Mouse (Mus musculus) left cerebral cortex, postnatal 10 days (tissue): ENCODE measurements at regions not wholly inside any gene's neighbourhood (a gene's known extent, or its start where the extent isn't known, plus 50 kb on each side); places are given as distances from the start of the nearest gene placed in this dataset.

Source experiments
- DNase-seq, 2 experiments: peaks; one replicate each; pipeline ENCODE4 v3.0.0; 2021 to 2022; ENCODE audit warnings: low spot score in 2 of 2, mixed read lengths in 1 of 2; ENCODE audit errors: extremely low spot score in 1 of 2
- intact Hi-C: fragments of 180-260 bp; cut with DNase I; formaldehyde crosslinking; loops from one replicate; pipeline ENCODE4 v1.15.1; 2025

DNA sequence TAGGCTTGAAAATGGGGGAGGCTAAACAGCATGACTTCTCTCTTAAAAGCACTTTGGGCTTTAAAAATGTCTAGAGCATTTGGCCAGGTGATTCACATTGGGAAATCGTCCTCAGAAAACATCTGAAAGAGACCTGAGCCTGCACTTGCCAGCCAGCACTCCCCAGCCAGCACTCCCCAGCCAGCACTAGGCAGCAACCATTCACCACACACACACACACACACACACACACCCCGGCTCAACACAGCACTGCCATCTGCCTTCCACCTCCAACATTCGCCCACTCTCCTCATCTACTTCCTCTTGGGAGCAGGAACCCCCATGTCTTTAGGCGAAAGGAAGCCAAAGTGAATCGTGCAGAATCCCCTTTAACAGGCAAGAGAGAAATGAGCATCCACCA, 85.4 kb downstream of the Atp23 start:
- intact Hi-C loops: no loop called here
- DNase-seq: peak; percentile 29 to 33

DNA sequence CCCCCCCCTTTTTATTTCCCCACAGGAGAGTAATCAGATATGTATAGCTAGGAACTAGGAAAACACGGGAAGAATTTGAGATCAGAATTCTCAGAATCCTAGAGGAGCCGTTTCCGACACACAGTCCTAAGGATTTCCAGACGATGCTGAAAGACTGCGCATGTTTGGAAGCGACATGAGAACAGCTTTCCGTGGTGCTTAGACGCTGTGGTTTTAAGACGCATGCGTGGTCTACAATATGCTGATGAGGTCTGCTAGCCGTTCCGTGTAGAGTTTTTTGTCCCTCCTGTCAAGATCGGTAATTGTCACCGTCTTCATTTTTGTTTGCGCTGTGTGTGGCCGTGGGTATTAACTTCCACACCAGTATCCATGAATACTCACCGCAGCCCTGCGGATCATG, 86.2 kb downstream of the Atp23 start:
- no peak for DNase-seq
- intact Hi-C loops: no loop called here

DNA sequence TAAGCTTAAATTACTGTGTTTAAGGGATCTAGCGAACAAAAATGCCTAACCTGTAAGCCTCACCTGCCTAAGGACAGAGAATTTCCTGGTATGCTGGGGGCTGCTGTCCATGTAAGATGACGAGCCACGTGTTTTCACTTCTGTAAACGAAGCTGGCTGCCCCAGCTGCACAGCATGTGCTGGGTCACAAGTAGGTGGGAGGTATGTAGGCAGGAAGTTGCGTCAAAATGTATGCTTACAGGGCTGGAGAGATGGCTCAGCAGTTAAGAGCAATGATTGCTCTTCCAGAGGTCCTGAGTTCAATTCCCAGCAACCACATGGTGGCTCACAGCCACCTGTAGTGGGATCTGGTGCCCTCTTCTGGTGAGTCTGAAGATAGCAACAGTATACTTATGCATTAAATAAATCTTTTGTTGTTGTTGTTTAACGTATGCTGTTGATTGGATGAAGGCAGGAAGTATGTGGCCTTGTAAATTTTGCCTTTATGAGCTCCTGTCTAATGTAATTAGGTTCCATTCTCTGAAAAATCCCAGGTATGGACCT, 88.0 kb downstream of the Atp23 start:
- intact Hi-C loops: no loop called here
- DNase-seq: no peak

DNA sequence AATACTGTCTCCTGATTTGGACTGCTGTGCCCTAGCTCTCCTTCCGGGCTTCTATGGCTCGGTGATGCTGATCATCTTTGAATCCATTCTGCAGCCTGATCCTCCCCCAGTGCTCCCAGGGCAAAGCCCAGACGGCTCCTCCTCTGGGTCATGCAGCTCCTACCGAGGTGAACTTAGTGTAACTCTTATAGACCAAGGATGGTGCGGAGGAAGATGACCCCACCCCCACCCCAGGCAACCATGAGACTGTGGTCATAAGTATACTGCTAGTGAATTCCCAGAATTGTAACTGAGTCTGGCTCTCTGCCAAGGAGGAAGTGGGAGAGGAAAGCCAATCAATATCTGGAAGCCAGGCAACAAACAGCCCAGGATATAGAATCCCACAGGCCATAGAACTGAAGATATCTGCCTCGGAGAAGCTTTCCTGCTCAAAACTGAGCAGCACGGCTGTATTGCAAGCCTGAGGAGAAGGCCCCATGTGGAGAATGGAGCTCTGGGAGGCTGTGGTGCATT, 88.9 kb downstream of the Atp23 start:
- DNase-seq: no peak
- intact Hi-C loops: no loop called here

DNA sequence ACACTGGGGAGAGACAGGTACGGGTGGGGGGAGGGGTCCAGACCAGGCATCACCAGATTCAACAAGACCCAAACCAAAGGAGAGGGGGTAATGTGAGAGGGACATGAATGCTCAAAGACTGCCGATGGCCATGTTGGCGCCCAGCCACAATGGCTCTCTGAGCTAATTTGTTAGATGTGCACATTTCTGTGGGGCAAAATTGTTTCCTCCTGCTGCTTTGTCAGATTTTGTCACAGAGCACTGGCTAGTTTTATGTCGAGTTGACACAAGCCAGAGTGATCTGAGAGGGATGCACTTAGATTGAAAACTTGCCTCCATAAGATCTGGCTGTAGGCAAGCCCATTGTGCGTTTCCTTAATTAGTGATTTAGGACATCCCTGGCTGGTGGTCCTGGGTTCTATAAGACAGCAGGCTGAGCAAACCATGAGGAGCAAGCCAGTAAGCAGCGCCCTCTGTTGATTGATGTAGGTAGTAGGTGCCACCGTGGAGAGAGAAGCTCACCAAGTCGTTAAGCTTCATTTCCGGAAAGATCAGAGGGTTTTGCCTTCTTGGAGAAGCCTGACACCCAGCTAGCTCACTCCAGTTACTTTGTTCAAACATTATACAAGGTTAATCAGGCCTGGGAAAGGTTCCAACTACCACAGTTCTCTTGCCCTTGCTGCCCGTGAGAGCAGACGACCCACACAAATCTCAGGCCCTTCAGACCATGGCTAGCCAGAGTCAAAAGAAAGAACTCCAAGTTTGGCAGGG, 90.6 kb downstream of the Atp23 start:
- intact Hi-C loops: no loop called here
- no peak for DNase-seq

DNA sequence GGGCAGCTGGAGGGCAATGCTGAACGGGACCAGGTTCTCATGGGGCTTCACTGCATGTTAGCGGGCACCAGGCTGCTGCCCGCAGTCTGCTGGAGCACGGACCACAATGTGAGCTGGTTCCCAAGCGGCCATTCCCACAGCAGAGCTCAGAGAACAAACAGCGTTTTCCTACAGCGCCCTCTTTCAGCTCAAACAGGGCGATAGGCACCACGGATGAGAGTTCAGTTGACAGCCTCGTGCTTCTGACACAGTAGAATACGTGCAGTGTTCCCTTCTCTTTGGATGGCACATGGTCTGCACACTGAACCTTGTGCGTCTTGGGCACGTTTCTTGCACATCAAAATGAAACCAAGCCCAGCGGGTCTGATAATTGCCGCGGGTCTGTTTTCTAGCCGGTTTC, 91.6 kb downstream of the Atp23 start:
- peak; percentile 34 to 45 for DNase-seq
- intact Hi-C loops: no loop called here

DNA sequence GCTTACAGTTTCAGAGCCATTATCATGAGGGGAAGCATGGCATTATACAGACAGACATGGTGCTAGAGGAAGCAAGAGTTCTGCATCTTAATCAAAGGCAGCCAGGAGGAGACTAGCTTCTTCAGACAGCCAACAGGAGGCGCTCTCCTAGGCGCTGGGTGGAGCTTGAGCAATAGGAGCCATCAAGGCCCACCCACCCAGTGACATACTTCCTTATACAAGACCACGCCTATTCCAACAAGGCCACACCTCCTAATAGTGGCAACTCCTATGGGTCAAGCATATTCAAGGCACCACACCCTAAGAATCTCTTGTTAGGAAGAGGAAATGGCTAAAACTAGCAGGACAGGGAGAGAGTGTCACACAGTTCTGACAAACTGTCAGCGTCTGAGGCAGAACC, 94.3 kb downstream of the Atp23 start:
- intact Hi-C loops: no loop called here
- no peak for DNase-seq

DNA sequence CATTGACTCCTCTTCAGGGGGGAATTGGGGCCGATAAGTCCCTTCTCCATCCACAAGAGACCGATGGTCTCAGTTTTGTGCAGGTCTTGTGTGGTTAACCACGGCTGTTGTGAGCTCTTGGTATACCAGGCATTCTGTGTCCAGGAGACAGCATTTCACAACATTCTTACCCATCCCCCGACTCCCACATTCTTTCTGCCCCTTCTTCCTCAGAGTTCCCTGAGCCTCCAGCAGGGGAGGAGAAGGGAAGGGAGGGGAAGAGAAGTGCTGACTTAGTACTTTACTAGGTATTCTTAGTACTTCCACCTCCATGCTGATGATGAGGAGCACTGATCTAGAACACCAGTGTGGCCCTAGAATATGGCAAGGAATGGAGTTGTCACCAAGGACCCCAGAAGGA, 98.4 kb downstream of the Atp23 start:
- no peak for DNase-seq
- intact Hi-C loops: no loop called here

DNA sequence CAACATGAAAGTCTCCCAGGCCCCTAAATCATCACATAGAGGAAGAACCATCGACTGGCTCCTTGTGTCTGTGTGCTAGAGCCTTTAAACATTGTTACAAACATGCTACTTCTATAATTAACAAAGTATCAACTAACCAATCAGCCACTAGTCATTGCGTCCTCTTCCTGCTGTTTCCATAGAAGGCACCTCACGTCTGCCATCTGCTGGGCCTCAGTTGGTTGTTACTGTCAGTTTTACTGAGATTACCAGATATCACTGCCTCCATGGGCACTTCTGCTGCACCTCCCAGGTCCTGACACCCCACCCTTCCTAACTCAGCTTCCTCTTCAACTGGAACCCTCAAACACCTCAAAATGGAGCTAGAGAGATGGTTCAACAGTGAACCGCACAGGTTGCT, 101.8 kb downstream of the Atp23 start:
- intact Hi-C loops: no loop called here
- no peak for DNase-seq

DNA sequence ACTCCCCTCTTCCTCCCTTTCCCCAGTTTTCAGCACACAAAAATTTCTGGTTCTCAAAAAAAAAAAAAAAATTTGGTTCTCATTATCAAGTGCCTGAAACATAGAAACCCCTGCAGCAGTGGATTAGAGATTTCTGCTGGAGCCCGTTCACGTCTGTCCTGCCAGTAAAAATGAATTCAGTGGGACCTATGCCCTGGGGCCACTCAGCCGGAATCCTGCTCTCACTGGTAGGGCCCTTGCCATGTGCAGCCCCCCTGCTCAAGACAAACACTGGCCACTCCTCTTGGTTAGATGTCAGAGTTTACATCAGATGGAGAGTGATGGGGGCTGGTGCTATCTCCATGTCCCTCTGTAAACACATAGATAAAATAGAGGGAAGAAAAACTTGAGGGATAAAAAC, 108.0 kb downstream of the Atp23 start:
- intact Hi-C loops: no loop called here

DNA sequence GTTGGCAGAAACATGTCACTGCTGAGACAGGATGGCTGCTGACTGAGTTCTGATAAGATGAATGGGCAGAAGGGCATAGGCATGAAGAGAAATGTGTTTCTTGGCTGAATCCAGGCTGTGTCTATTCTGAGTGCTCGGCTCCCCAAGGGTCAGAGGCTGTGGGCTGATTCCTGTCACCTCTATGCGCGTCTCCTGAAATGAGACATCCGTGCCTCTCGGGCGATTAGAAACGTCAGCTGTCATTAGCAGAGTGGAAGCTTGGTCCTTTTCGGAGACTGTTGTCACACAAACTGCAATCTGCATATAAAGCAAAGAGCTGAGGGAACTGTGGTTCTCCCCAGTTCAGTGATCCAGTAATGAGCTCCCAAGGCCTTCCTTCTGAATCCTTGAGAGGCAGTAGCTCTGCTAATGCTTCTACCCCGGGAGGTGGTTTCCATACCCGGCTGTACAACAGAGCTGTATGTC, 108.8 kb downstream of the Atp23 start:
- intact Hi-C loops: no loop called here

More for the DNA sequence above, 108.0 kb downstream of the Atp23 start:
- no peak for DNase-seq

DNA sequence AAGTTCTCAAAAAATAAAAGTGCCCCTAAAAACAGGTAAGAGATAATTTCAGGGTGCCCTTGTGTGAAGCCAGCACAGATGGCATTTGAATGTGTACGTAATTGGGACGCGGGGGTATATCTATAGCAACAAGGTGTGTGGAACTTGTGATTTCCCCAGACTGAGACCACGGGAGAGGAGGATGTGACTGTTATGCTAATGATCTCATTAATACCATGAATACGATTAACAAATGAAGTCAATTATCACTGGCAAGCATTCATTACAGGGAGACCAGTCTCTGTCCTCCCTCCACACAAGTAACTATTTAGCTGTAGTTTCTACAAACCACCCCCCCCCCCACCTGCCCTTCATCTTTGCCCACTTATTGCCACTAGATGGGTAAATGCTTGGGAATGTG, 112.9 kb downstream of the Atp23 start:
- no peak for DNase-seq
- intact Hi-C loops: no loop called here

More for the DNA sequence above, 108.8 kb downstream of the Atp23 start:
- no peak for DNase-seq

DNA sequence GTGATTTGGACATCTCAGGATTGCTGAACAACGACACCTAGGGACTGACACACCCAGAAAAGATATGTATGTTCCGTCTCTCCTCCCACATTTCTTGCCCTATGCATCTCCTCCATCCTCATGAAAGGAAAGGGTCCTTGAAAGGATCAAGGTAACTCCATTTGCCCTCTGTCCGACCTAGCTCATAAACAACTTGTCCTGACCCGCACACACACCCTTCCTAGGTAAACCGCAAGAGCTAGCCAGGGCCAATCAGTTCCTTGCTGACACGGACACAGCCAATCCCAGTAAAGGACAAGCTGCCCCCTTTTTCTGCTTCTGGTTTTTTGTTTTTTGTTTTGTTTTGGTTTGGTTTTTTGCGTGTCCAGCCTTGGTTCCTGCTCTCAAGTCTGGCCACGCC, 118.0 kb downstream of the Atp23 start:
- DNase-seq: no peak
- intact Hi-C loops: no loop called here

DNA sequence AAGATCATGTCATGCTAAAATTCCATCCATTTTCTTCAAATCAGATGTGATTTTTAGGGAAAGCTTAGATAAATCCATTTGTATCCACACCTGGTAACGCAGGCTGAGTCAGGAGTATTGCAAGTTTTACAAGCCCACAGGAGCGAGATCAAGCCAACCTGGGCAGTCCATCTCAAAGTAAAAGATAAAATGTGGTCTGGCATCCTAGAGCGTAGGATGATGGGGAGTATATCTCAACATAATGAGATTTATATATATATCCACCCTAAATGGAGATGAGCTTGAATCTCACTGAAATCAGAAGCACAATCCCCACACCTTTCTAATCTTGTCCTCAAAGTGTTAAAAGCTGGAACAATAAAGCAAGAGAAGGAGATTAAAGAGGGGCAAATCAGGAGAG, 124.6 kb downstream of the Atp23 start:
- intact Hi-C loops: no loop called here
- DNase-seq: no peak

DNA sequence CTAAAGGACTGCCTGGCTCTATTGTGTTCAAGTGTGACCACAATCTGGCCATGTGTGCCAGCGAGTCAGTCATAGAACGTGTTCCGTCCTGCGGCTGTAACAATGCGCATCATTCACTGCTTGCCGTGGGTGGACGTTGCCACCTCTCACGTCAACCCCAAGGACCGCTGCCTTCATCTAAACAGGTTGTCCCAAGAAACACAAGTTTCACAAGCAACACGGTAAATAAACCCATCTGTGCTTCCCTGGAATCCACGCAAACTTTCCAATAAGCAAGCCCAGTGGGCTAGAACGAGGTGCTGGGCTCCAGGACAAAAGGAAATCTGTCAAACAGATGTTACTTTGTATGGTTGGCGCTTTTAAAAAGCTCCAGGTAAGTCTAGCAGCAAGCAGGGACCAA, 125.2 kb downstream of the Atp23 start:
- intact Hi-C loops: no loop called here
- no peak for DNase-seq

DNA sequence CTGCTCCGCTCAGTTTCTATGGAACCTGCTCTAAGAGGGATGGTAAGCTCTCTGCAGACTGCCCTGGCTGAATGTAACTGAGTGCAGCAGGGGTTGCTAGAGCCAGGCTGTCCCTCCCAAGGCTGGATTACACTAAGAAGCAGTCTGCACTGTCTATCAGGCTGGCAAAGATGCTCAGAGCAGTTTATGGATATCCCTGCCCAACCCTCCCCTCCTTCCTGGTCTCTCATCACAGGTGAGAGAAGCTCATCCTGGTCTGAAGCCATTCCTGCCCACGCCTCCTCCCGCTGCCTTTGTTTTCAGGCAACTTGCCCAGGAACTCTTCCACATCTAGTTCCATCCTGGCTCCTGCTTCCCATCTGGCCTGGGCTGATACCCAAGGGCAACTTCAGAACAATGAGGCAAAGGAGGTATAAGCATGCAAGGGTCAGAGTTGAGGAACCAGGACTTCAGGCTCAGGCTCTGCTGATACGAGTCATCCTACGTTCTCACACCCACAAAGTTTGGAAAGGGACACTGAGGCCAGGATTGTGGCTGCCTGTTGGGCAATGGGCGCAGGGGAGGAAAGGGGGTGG, 130.6 kb downstream of the Atp23 start:
- no peak for DNase-seq
- intact Hi-C loops: no loop called here

DNA sequence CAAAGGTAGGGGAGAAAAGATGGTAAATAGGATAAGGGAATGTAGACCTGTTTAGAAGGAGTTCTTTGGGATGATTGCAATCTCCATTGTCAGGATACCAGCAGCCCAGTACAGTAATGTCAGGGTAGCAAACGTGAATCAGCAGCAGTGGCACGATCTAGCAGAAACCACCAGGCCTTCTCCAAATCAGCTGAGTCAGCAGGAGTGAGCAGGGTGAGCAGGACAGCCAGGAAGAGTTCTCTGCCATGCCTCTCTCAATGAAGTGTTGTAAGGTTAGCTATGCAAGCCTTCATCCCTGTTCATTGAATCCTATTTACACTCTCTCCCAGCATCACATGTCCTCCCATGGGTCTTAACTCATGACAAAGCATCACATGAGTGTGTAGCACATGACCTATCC, 135.5 kb downstream of the Atp23 start:
- no peak for DNase-seq
- intact Hi-C loops: no loop called here

DNA sequence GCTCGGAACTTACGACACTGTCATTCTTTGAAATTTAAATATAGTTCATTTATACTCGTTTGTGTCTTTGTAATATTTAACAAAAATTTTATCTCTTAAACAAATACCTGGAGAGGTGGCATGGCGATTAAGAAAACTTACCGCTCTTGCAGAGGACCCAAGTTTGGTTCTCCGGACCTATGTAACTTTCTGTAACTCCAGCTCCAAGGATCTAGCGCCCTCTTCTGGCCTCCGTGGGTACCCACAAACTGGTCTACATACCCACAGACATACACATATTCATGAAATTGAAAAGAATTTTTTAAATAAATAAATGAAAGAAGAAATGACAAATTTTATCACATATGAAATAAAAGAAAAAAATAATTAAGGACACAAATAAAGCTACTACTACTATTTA, 136.4 kb downstream of the Atp23 start:
- intact Hi-C loops: no loop called here
- DNase-seq: no peak

DNA sequence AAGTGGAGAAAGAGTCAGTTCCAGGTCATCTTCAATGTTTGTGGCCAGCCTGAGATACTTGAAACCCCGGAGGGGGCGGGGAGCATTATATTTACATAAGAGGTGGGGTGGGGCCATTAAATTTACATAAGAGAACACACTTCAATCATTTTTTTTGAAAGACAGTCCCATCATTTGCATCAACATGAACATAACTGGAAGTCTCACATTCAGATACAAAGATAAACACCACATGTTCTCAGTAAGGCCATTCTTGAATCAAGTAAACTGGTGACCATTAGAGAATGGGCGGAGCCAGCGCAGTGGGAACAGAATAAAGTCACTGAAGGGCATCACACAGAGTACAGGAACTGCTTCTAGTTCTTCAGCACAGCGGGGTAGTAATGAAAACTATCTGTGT, 137.2 kb downstream of the Atp23 start:
- no peak for DNase-seq
- intact Hi-C loops: no loop called here

DNA sequence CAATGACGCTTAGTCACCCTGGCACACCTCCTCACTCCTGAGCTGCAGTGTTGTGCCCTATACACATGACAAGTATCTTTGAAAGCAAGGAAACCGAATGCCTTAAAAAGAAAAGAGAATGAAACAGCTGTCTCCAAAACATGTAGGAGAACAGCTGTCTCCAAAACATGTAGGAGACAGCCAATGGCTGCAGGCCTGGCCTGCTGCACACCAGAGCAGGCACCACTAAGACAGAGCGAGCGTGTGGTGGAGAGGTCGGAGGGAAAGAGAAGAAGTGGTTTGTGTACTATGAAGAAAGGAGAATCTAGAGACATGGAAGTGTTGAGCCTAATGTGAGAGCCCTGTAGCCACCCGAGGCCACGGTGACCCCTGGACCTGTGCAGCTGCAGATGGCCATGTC, 142.5 kb downstream of the Atp23 start:
- no peak for DNase-seq
- intact Hi-C loops: no loop called here
